In genomic region chr4:4300189-4300879, GRCm38 (mm10) we compare ENCODE assay signal across 21 mouse cellular contexts.
DNase-seq lines count a peak whose midpoint lies in the region; ATAC-seq lines count a peak whose summit lies in the region.
"Had no signal": no experiment of that assay in that cellular context is flagged by ENCODE, and none has a peak within 500 bp of the region (broad histone marks: within the 10 kb centered on the region; RNA-seq: fewer than 3 reads in every experiment).

No protein-coding gene starts in this region.

- intact Hi-C loops in gastrocnemius, postnatal 14 days (cut with DNase I; ENCODE audit: low total_unique reads), result no loop called here

- 73% methylated on average over 10 of the region's 10 CpGs for WGBS in intestine, embryonic 15.5 days
- 39% methylated on average over 10 of the region's 10 CpGs for WGBS in limb, embryonic 15.5 days
- 80% methylated on average over 10 of the region's 10 CpGs for WGBS in midbrain, embryonic 14.5 days

- peak; percentile 2 for DNase-seq in retina, postnatal 1 day
- DNase-seq in retina, embryonic 14.5 days (ENCODE audit: low spot score), result no peak
- no peak for DNase-seq in midbrain, embryonic 14.5 days
- DNase-seq in gastrocnemius, postnatal 14 days, result no peak
- DNase-seq: cerebellum, adult 11 months; cerebellum, adult 2 months; cerebellum, adult 9-11 months; cerebellum, postnatal 25 days; gastrocnemius, postnatal 36 days; heart, adult 2 months; heart, postnatal 14 days; heart, postnatal 4 days had no signal

- H3K4me1 ChIP-seq in intestine, embryonic 15.5 days (replicated peaks), result no peaks in the 10 kb centered on the region
- no peaks in the 10 kb centered on the region for H3K4me1 ChIP-seq in limb, embryonic 15.5 days
- no peaks in the 10 kb centered on the region for H3K4me1 ChIP-seq in midbrain, embryonic 14.5 days (ENCODE audit: control insufficient read depth, insufficient read depth, low read length)
- H3K4me1 ChIP-seq: forebrain, embryonic 12.5 days; forebrain, embryonic 15.5 days; heart, embryonic 10.5 days; heart, embryonic 13.5 days; hindbrain, embryonic 12.5 days; hindbrain, embryonic 15.5 days had no signal

- no peak overlapping the region for H3K27ac ChIP-seq in intestine, embryonic 15.5 days
- H3K27ac ChIP-seq in limb, embryonic 15.5 days, result peak overlapping the region; percentile 8; the same call in 1 of the 2 replicates
- H3K27ac ChIP-seq in midbrain, embryonic 14.5 days (replicated peaks; ENCODE audit: low read depth, low read length), result no peak overlapping the region
- H3K27ac ChIP-seq: forebrain, embryonic 12.5 days; forebrain, embryonic 15.5 days; heart, adult 2 months; heart, embryonic 10.5 days; heart, embryonic 13.5 days; hindbrain, embryonic 12.5 days; hindbrain, embryonic 15.5 days had no signal

- no peaks in the 10 kb centered on the region for H3K27me3 ChIP-seq in intestine, embryonic 15.5 days (replicated peaks)
- H3K27me3 ChIP-seq in limb, embryonic 15.5 days, result no peaks in the 10 kb centered on the region
- H3K27me3 ChIP-seq in midbrain, embryonic 14.5 days (ENCODE audit: control insufficient read depth, insufficient read depth, low read length), result no peaks in the 10 kb centered on the region
- H3K27me3 ChIP-seq: forebrain, embryonic 12.5 days; forebrain, embryonic 15.5 days; heart, embryonic 13.5 days; hindbrain, embryonic 12.5 days; hindbrain, embryonic 15.5 days had no signal

- H3K9ac ChIP-seq in intestine, embryonic 15.5 days, result no peak overlapping the region
- H3K9ac ChIP-seq in limb, embryonic 15.5 days, result no peak overlapping the region
- no peak overlapping the region for H3K9ac ChIP-seq in midbrain, embryonic 14.5 days (replicated peaks; ENCODE audit: low read length)
- H3K9ac ChIP-seq: forebrain, embryonic 12.5 days; forebrain, embryonic 15.5 days; heart, embryonic 13.5 days; hindbrain, embryonic 12.5 days; hindbrain, embryonic 15.5 days had no signal

- H3K4me3 ChIP-seq in intestine, embryonic 15.5 days (replicated peaks), result no peak overlapping the region
- no peak overlapping the region for H3K4me3 ChIP-seq in limb, embryonic 15.5 days
- H3K4me3 ChIP-seq in midbrain, embryonic 14.5 days (replicated peaks; ENCODE audit: low read depth, low read length), result no peak overlapping the region
- H3K4me3 ChIP-seq: erythroblast, embryonic 14.5 days; forebrain, embryonic 12.5 days; forebrain, embryonic 15.5 days; heart, adult 2 months; heart, embryonic 10.5 days; heart, embryonic 13.5 days; hindbrain, embryonic 12.5 days; hindbrain, embryonic 15.5 days had no signal

- H3K36me3 ChIP-seq in intestine, embryonic 15.5 days, result no peaks in the 10 kb centered on the region
- no peaks in the 10 kb centered on the region for H3K36me3 ChIP-seq in limb, embryonic 15.5 days
- H3K36me3 ChIP-seq in midbrain, embryonic 14.5 days (ENCODE audit: control insufficient read depth, insufficient read depth, low read length), result no peaks in the 10 kb centered on the region
- H3K36me3 ChIP-seq: forebrain, embryonic 12.5 days; forebrain, embryonic 15.5 days; heart, embryonic 10.5 days; heart, embryonic 13.5 days; hindbrain, embryonic 12.5 days; hindbrain, embryonic 15.5 days had no signal

- no peaks in the 10 kb centered on the region for H3K9me3 ChIP-seq in intestine, embryonic 15.5 days
- H3K9me3 ChIP-seq in limb, embryonic 15.5 days, result no peaks in the 10 kb centered on the region
- H3K9me3 ChIP-seq in midbrain, embryonic 14.5 days (ENCODE audit: control insufficient read depth, low read length), result no peaks in the 10 kb centered on the region
- H3K9me3 ChIP-seq: forebrain, embryonic 12.5 days; forebrain, embryonic 15.5 days; heart, embryonic 10.5 days; heart, embryonic 13.5 days; hindbrain, embryonic 12.5 days; hindbrain, embryonic 15.5 days had no signal

- peak; percentile 93 for ATAC-seq in intestine, embryonic 15.5 days
- ATAC-seq in limb, embryonic 15.5 days (ENCODE audit: insufficient number of reproducible peaks, low FRiP score, low TSS enrichment, low read depth), result no peak
- no peak for ATAC-seq in midbrain, embryonic 14.5 days (ENCODE audit: low FRiP score, low TSS enrichment)
- ATAC-seq: forebrain, embryonic 15.5 days had no signal

- H3K4me2 ChIP-seq in intestine, embryonic 15.5 days (replicated peaks), result no peak overlapping the region
- H3K4me2 ChIP-seq in limb, embryonic 15.5 days, result no peak overlapping the region
- no peak overlapping the region for H3K4me2 ChIP-seq in midbrain, embryonic 14.5 days (ENCODE audit: low read length)
- H3K4me2 ChIP-seq: forebrain, embryonic 12.5 days; forebrain, embryonic 15.5 days; heart, embryonic 13.5 days; hindbrain, embryonic 12.5 days; hindbrain, embryonic 15.5 days had no signal
